21 mouse cellular contexts compared by ENCODE assay signal in the genomic region with DNA sequence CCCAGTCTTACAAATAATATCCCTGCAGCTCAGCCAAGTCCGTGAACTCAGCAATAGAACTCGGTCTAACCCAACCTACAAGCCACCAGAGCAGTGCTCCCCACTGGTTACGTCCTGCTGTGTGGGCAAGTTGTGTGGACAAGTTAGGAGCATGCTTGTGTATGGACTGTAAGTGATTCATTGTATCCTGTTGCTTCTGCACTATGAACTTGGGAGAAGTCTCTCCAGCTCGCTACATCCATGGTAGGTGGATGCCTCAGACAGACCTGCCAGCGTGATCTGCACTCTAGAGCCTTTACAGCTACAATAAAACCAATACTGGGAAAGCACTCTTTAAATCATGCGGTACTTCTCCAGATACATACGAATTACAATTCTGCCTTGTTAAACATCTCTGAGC.
"Had no signal": no experiment of that assay in that cellular context is flagged by ENCODE, and none has a peak within 500 bp of the region (broad histone marks: within the 10 kb centered on the region; RNA-seq: fewer than 3 reads in every experiment).

No protein-coding gene starts in this region.

- H3K4me3 ChIP-seq: kidney, embryonic 15.5 days; left cerebral cortex, adult 2 months; limb, embryonic 10.5 days; limb, embryonic 13.5 days; midbrain, embryonic 12.5 days; midbrain, embryonic 15.5 days; neural tube, embryonic 12.5 days; neural tube, embryonic 15.5 days had no signal

- ATAC-seq: liver, postnatal 0 days; midbrain, embryonic 15.5 days had no signal

- H3K27me3 ChIP-seq: kidney, embryonic 15.5 days; midbrain, embryonic 15.5 days; neural tube, embryonic 12.5 days; neural tube, embryonic 15.5 days had no signal

- H3K9ac ChIP-seq: kidney, embryonic 15.5 days; limb, embryonic 13.5 days; liver, embryonic 14.5 days; liver, postnatal 0 days; lung, embryonic 14.5 days; midbrain, embryonic 12.5 days; midbrain, embryonic 15.5 days; neural tube, embryonic 12.5 days; neural tube, embryonic 15.5 days had no signal

- H3K9me3 ChIP-seq: kidney, embryonic 15.5 days; limb, embryonic 10.5 days; limb, embryonic 13.5 days; midbrain, embryonic 12.5 days; midbrain, embryonic 15.5 days; neural tube, embryonic 12.5 days; neural tube, embryonic 15.5 days had no signal

- H3K4me1 ChIP-seq: neural tube, embryonic 15.5 days had no signal

- H3K36me3 ChIP-seq: kidney, embryonic 15.5 days; limb, embryonic 10.5 days; limb, embryonic 13.5 days; midbrain, embryonic 12.5 days; midbrain, embryonic 15.5 days; neural tube, embryonic 12.5 days; neural tube, embryonic 15.5 days had no signal

- H3K4me2 ChIP-seq: kidney, embryonic 15.5 days; limb, embryonic 13.5 days; lung, embryonic 14.5 days; midbrain, embryonic 12.5 days; midbrain, embryonic 15.5 days; neural tube, embryonic 12.5 days; neural tube, embryonic 15.5 days had no signal

- H3K27ac ChIP-seq: kidney, embryonic 15.5 days; left cerebral cortex, adult 2 months; limb, embryonic 13.5 days; liver, embryonic 14.5 days; macrophage; midbrain, embryonic 12.5 days; midbrain, embryonic 15.5 days; neural tube, embryonic 12.5 days; neural tube, embryonic 15.5 days; stomach, postnatal 0 days had no signal

- DNase-seq: kidney, postnatal 10 days; kidney, postnatal 36 days; layer of hippocampus, postnatal 36 days; liver, postnatal 0 days; lung, embryonic 14.5 days; right cerebral cortex, adult 18-20 months; right cerebral cortex, postnatal 14 days; right cerebral cortex, postnatal 4 days; thymus, adult 2 months; thymus, postnatal 14 days had no signal
